Mouse (Mus musculus): ENCODE measurements at regions not wholly inside any gene's neighbourhood (a gene's known extent, or its start where the extent isn't known, plus 50 kb on each side); places are given as distances from the start of the nearest gene placed in this dataset.

GRCm38 (mm10) chr19:15201262-15201661, 603.4 kb upstream of the Tle4 start:
- DNase-seq, result no peak

- DNase-seq, result no peak
Measured at GRCm38 (mm10) chr19:15200792-15201191, 602.9 kb upstream of the Tle4 start.

GRCm38 (mm10) chr19:15200361-15200760, 602.5 kb upstream of the Tle4 start:
- no peak for DNase-seq

- no peak for DNase-seq
Measured at GRCm38 (mm10) chr19:15199692-15200091, 601.8 kb upstream of the Tle4 start.

GRCm38 (mm10) chr19:15175221-15175620, 577.4 kb upstream of the Tle4 start:
- DNase-seq, result no peak

- no peak for DNase-seq
Measured at GRCm38 (mm10) chr19:15173301-15173700, 575.5 kb upstream of the Tle4 start.

GRCm38 (mm10) chr19:15167184-15167583, 569.3 kb upstream of the Tle4 start:
- DNase-seq, result no peak

- no peak for DNase-seq
Measured at GRCm38 (mm10) chr19:15160641-15161040, 562.8 kb upstream of the Tle4 start.

- no peak for DNase-seq
Measured at GRCm38 (mm10) chr19:15158653-15159052, 560.8 kb upstream of the Tle4 start.

- no peak for DNase-seq
Measured at GRCm38 (mm10) chr19:15158177-15158576, 560.3 kb upstream of the Tle4 start.

- no peak for DNase-seq
Measured at GRCm38 (mm10) chr19:15154693-15155092, 556.8 kb upstream of the Tle4 start.

- DNase-seq, result no peak
Measured at GRCm38 (mm10) chr19:15146325-15146724, 548.5 kb upstream of the Tle4 start.

GRCm38 (mm10) chr19:15127122-15127521, 529.3 kb upstream of the Tle4 start:
- no peak for DNase-seq

- DNase-seq, result no peak
Measured at GRCm38 (mm10) chr19:15108441-15109026, 510.7 kb upstream of the Tle4 start.

- no peak for DNase-seq
Measured at GRCm38 (mm10) chr19:15095054-15095453, 497.2 kb upstream of the Tle4 start.

- DNase-seq, result no peak
Measured at GRCm38 (mm10) chr19:15093534-15093933, 495.7 kb upstream of the Tle4 start.

GRCm38 (mm10) chr19:15080638-15081037, 482.8 kb upstream of the Tle4 start:
- DNase-seq, result no peak

- no peak for DNase-seq
Measured at GRCm38 (mm10) chr19:15057801-15058200, 459.9 kb upstream of the Tle4 start.

- DNase-seq, result no peak
Measured at GRCm38 (mm10) chr19:15053582-15054141, 455.8 kb upstream of the Tle4 start.

GRCm38 (mm10) chr19:15052642-15053239, 454.9 kb upstream of the Tle4 start:
- no peak for DNase-seq

GRCm38 (mm10) chr19:15047896-15048295, 450.0 kb upstream of the Tle4 start:
- no peak for DNase-seq

GRCm38 (mm10) chr19:15047306-15047868, 449.5 kb upstream of the Tle4 start:
- DNase-seq, result no peak

- DNase-seq, result peak; percentile 21 to 66
Measured at GRCm38 (mm10) chr19:15035554-15035953, 437.7 kb upstream of the Tle4 start.

- DNase-seq, result no peak
Measured at GRCm38 (mm10) chr19:15033921-15034320, 436.1 kb upstream of the Tle4 start.

Measured in kidney, adult 8-10 months (tissue).